Mouse (Mus musculus) bone marrow, adult 2 months (tissue): ENCODE measurements at regions not wholly inside any gene's neighbourhood (a gene's known extent, or its start where the extent isn't known, plus 50 kb on each side); places are given as distances from the start of the nearest gene placed in this dataset.
"Not testable (repeated sequence)": the region's sequence is repeated elsewhere in the genome, so short reads cannot be mapped to it uniquely, and the experiment has no call there.

Experiments used
- CTCF ChIP-seq: fragments of 200-500 bp; IDR thresholded peaks from 2 replicates; pipeline ENCODE4 v1.5.1; 2011; ENCODE audit warnings: low read length, control low read depth; ENCODE audit not compliant: control insufficient read depth, insufficient read depth
- POLR2A ChIP-seq: fragments of 200-500 bp; IDR thresholded peaks from 2 replicates; pipeline ENCODE4 v1.6.1; 2011; ENCODE audit warnings: low read depth, mild to moderate bottlenecking, control low read depth, low read length, borderline replicate concordance; ENCODE audit not compliant: control insufficient read depth

DNA sequence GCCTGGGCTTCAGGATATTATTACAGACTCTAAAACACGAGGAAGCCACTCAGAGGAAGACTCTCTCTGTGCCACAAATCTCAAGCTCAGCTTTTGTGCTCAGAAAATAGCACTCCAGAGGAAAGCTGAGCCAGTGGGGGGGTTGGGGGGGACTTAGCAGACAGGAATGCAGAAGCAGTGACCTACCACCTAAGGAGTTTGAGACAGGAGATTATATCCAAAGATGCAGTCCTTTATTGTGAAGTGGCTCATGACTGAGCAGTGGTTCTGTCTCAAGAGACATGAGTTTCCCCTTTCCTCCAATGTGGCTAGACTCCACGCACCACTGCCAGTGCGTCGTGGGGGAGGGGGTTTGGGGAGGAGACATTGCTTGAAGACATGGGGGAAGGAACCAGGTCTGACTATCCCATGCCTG, 52.6 kb upstream of the Slc2a12 start:
- TF ChIP-seq POLR2A, CTCF: not testable (repeated sequence)
